Mouse (Mus musculus) limb, embryonic 10.5 days (tissue): ENCODE results near the gene Gm11492. TPM values are rescaled to one million over a fixed set of nuclear protein-coding genes. Genes with fewer than 3 reads are reported as not detected.
A peak's percentile ranks its signal among the peaks of the same experiment; 100 is the strongest.

Source experiments
- DNase-seq: peaks from one replicate; pipeline ENCODE4 v3.0.0-alpha.2; 2017; ENCODE audit warnings: low spot score
- H3K27ac ChIP-seq: fragments of 300-500 bp; sonication (generic); 2 replicates; pipeline ENCODE4 v1.5.1; 2016; ENCODE audit warnings: mild to moderate bottlenecking
- H3K27me3 ChIP-seq: fragments of 300-500 bp; sonication (generic); 2 replicates; pipeline ENCODE4 v1.6.1; 2016; ENCODE audit warnings: low read depth, mild to moderate bottlenecking; ENCODE audit not compliant: poor library complexity, severe bottlenecking
- H3K36me3 ChIP-seq: fragments of 300-500 bp; sonication (generic); 2 replicates; pipeline ENCODE4 v1.6.1; 2016; ENCODE audit warnings: mild to moderate bottlenecking, moderate library complexity
- H3K4me1 ChIP-seq: fragments of 300-500 bp; sonication (generic); 2 replicates; pipeline ENCODE4 v1.6.1; 2016
- H3K4me3 ChIP-seq: fragments of 300-500 bp; sonication (generic); 2 replicates; pipeline ENCODE4 v1.5.1; 2016; ENCODE audit warnings: mild to moderate bottlenecking, moderate library complexity
- H3K9me3 ChIP-seq: fragments of 300-500 bp; sonication (generic); replicated peaks from 2 replicates; pipeline ENCODE4 v1.6.1; 2016; ENCODE audit warnings: mild to moderate bottlenecking
- WGBS: fragments of 180-500 bp; shearing (Covaris S2); methylation state at CpG from one replicate; pipeline ENCODE4 v1.1.7; 2016; 5-methylcytosine and 5-hydroxymethylcytosine counted together
- polyA plus RNA-seq: library from polyadenylated mRNA; unstranded; fragments of >200 nt; fragmentation: Nextera tagmentation; extraction: Ambion mirVana; gene quantifications from 2 replicates; pipeline ENCODE4 v1.2.1, GENCODE M21; 2016

Gene Gm11492
- polyA plus RNA-seq, 1 experiment from 2014 or later = not detected

DNA sequence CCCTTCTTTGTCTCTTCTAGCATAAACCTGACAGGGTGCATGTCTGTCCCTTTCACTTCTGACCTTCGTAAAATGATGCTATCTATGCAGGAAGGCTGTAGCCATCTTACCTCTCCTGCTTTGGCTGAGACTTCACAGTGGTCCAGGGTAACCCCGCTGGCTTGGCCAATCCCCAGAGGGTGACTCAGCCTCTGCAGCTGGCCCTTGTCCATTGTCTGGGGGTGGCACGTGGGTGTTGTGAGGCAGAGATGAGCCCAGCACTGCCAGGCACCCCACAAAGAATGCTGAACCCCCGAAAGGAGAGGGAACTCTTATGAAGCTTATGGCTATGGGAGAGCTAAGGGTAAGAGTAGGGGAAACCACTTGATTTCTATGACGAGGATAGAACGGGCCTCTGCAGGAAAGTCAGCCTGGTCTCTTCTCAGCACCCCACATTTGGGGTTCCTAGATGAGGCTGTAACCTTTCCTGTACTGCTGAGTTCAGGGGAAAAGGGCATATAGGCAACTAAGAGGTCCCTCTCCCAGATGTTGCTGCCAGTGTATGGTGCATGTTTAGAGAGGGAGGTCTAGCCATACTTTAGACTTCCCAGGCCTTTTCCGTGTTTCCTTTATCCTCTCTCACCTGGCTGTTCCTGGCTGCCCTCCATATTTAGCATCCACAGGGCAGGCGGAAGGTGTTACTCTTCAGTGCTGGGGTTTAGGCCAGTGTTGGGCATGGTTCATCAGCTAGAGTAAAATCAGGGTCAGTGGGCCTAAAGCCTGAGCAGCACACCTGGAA, 15.7 kb downstream of the Gm11492 start:
- Histone ChIP-seq H3K27me3 (peaks cover 28% of the 10 kb centered on the region), H3K36me3 (no peaks in the 10 kb centered on the region), H3K9me3 (no peaks in the 10 kb centered on the region), H3K4me1 (peaks cover 27% of the 10 kb centered on the region), H3K4me3 (no peak overlapping the region), H3K27ac (no peak overlapping the region)
- 83% methylated on average over 8 of the region's 8 CpGs for WGBS
- DNase-seq = no peak

DNA sequence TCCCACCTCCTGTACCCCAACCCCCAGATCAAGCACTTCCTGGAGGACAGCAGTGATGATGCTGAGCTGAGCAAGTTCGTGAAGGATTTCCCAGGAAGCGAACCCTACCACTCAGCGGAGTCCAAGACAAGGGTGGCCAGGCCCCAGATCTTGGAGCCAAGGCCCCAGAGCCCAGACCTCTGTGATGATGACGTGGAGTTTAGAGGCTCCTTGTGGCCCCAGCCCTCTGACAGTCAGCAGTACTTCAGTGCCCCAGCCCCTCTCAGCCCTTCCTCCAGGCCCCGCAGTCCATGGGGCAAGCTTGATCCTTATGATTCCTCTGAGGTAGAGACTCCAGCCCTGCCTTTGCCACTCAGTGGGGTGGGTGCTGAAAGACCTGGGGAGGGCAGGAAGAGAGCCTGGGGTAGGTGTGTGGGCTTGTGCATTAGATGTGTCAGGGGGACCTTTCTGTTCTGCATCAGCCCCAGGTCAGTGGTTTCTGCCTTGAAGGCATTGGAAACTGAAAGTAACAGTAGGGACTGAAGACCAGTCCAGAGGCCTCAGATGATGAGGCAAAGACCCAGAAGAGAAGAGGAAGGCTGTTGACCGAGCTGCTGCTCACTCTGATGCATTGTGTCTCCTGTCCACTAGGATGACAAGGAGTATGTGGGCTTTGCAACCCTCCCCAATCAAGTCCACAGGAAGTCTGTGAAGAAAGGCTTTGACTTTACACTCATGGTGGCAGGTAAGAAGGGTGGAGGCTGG, 17.0 kb downstream of the Gm11492 start:
- 85% methylated on average over 6 of the region's 6 CpGs for WGBS
- H3K27ac ChIP-seq = no peak overlapping the region
- H3K4me3 ChIP-seq = no peak overlapping the region
- H3K9me3 ChIP-seq = no peaks in the 10 kb centered on the region
- H3K36me3 ChIP-seq = no peaks in the 10 kb centered on the region
- DNase-seq = no peak
- H3K27me3 ChIP-seq = peaks cover 22% of the 10 kb centered on the region; the same call in 1 of the 2 replicates
- H3K4me1 ChIP-seq = peaks cover 16% of the 10 kb centered on the region

DNA sequence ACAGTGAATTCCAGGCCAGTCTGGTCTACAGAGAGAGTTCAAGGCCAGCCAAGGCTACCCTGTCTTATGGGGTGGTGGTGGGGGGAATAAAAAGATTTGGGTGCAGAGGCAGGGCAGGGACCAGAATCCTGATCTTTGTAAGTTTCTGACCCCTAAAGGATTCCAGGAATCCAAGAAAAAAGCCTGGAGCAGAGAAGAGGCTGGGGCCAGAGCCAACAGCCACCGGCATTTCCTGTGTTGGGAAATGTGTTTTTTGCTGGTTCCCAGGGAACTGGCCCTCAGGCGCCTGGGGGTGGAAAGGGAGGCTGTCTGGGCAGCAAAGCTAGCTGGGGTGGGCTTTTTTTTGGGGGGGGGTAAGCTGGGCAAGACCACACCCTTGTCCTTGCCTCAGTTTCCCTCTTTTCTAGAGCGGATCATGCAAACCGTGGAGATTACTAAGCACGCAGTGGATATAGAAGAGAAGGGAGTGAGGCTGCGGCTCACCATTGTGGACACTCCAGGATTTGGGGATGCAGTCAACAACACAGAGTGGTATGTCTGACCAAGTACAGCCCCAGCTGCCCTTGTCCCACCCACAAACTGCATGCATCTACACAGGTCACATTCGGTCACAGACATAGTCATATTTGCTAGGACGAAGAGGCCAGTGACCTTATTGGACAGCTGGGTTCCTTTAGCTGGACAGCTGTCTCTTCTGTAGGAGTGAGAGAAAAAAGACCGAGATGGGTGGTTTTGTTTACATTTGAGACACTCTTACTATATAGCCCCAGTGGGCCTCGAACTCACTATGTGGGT, 18.5 kb downstream of the Gm11492 start:
- peaks cover 13% of the 10 kb centered on the region; the same call in 1 of the 2 replicates for H3K27me3 ChIP-seq
- no peak overlapping the region for H3K4me3 ChIP-seq
- H3K27ac ChIP-seq = no peak overlapping the region
- H3K4me1 ChIP-seq = peaks cover 17% of the 10 kb centered on the region
- no peaks in the 10 kb centered on the region for H3K36me3 ChIP-seq
- no peaks in the 10 kb centered on the region for H3K9me3 ChIP-seq
- 89% methylated on average over 10 of the region's 10 CpGs for WGBS
- no peak for DNase-seq

DNA sequence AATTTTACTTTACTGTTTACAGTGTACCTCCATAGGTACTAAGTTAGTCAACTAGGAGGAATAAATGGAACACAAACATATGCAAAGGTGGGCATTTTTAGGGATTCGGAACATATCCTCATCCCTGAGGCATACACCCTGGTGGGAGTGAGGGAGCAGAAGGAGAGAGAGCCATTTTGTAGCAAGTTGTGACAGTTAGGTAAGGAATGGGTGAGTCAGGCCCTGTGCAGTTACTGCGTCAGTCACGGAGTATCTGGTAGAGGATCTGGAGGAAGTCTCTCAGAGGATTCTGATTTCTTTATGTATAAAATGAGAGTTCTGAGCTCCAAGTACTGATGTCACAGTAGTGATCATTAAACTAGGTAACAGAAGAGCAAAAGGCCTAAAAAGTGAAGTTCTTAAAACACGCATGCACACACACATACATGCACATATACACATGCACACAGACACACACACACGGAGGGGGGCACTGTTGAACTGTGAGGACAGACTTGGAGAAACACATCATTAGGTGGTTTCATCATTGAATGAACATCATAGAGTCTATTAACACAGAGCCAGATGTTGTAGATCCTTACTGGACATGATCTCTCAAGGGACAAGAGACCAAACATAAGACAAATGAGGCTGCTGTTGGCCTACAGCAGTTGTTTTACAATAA, 20.9 kb downstream of the Gm11492 start:
- Histone ChIP-seq H3K36me3 (no peaks in the 10 kb centered on the region), H3K4me1 (peaks cover 29% of the 10 kb centered on the region), H3K27ac (no peak overlapping the region), H3K4me3 (no peak overlapping the region), H3K9me3 (no peaks in the 10 kb centered on the region), H3K27me3 (no peaks in the 10 kb centered on the region)
- DNase-seq = no peak
- WGBS = 95% methylated on average over 5 of the region's 5 CpGs

DNA sequence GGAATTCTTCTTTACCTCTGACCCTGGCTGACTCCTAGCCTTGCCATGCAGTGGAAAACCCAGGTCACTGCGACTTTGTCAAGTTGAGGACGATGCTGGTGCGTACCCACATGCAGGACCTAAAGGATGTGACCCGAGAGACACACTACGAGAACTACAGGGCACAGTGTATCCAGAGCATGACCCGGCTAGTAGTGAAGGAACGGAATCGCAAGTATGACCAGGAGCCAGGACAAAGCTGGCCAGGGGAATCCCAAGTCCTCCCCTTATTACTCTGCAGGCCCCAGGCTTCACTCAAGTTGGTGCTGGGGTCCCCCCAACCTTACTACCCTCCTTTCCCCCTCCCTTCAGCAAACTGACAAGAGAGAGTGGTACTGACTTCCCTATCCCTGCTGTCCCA, 23.2 kb downstream of the Gm11492 start:
- Histone ChIP-seq H3K4me1 (peaks cover 46% of the 10 kb centered on the region), H3K9me3 (no peaks in the 10 kb centered on the region), H3K4me3 (peak overlapping the region; percentile 80; the same call in 1 of the 2 replicates), H3K27me3 (no peaks in the 10 kb centered on the region), H3K27ac (no peak overlapping the region), H3K36me3 (peaks cover 12% of the 10 kb centered on the region)
- WGBS = 89% methylated on average over 8 of the region's 8 CpGs
- no peak for DNase-seq

DNA sequence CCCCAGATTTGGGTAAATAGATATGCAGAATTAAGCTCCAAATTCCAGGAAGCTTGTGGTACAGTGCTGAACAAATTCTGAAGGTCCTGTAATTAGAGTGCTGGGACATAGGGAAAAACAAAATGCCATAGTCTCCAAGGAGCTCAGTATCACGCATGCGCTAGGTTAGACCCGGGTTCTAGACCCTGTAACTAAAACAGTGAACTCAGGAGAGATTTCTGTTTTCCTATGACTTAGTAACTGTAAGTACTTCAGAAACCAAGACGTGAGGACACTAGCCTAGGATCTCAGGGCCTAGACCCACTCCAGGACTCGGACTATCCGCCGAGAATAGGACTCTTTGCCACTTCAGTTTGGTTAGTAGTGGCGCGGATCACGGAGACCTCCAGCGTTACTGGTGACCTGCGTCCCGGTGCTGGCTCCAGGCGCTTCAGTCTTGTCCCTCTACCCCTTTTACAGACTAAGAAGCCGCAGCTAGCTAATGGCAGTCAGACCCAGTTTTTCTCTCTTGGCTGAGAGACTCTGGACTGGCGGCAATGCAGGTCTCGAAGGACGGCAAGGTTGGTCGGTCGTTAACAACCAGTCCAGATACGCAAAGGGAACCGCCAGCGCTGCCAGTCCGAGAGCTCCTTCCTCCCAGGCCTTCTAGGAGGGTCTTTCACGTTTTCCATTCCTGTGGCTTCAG, 24.5 kb downstream of the Gm11492 start:
- no peaks in the 10 kb centered on the region for H3K27me3 ChIP-seq
- DNase-seq = peak; percentile 63
- peaks cover 19% of the 10 kb centered on the region for H3K36me3 ChIP-seq
- 3% methylated on average over 25 of the region's 25 CpGs for WGBS
- peaks cover 60% of the 10 kb centered on the region for H3K4me1 ChIP-seq
- H3K27ac ChIP-seq = peak overlapping the region; percentile 92
- peak overlapping the region; percentile 80 for H3K4me3 ChIP-seq
- no peaks in the 10 kb centered on the region for H3K9me3 ChIP-seq

DNA sequence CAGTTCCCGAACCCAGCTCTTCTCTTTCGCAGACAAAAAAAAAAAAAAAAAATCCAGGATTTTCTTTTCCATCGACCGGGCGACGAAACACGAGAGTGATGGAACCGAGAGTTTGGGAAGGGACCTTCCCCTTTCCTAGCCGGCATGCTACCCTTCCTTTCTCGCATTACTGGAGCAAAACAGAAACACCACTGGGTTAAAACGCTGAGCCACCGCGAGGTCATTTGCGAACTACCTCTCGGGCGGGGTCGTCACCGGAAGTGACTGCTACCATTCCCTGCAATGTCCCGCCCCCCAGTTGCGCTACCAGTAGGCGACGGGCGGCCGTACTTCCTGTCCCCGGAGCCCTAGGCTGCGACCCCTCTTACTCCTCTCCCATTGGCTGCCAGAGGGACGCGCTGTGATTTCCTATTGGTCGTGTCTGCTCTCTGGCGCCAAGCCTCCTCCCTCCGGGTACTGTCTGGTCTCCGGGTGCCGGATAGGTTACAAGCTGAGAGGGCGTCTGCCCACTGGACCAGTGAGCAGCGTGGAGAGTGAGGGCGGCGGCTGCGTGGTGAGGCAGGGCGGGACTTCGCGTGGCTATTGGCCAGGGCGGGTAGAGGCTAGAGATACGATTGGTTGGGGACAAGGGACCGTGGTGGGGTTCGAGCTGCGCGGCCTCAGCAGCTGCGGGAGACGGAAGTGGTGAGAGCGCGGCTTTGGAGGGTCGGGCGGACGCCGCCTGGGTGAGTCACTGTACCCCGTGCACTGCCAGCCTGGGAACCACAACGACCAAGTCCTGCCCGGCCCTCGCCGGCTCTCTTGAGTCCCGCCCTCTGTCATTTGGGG, 25.3 kb downstream of the Gm11492 start, which contains the start of gene Mtmr4:
Gene Mtmr4 (plus strand): TSS at position 637 of the 828 bp plus-strand sequence.
- peak; percentile 98 for DNase-seq
- Histone ChIP-seq H3K4me3 (peak within 1 kb of the TSS; percentile 80), H3K9me3 (no peaks in the 10 kb centered on the region), H3K4me1 (peaks cover 67% of the 10 kb centered on the region), H3K27ac (peak within 1 kb of the TSS; percentile 92), H3K27me3 (no peaks in the 10 kb centered on the region), H3K36me3 (peaks cover 22% of the 10 kb centered on the region)
- under 1% methylated on average over 61 of the region's 61 CpGs for WGBS

DNA sequence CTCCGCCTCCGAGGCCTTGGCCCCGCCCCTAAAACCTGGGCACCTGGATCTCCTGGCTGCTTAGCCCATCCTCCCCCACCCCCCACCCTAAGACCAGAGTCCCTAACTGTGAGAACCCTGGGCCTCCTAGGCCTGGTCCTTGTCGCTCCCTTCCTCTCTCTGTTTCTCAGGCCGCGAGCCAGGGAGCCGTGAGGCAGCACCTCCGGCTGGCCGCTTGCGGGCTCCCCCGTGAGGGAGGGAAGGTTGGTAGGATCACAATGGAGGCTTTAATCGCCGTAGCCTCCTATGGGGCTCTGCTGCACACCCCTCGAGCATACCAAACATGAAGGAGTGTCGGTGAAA, 25.9 kb downstream of the Gm11492 start:
- Histone ChIP-seq H3K9me3 (no peaks in the 10 kb centered on the region), H3K27ac (peak overlapping the region; percentile 92), H3K27me3 (no peaks in the 10 kb centered on the region), H3K4me3 (peak overlapping the region; percentile 80), H3K4me1 (peaks cover 73% of the 10 kb centered on the region), H3K36me3 (peaks cover 28% of the 10 kb centered on the region)
- 0% methylated on average over 15 of the region's 15 CpGs for WGBS
- no peak for DNase-seq

DNA sequence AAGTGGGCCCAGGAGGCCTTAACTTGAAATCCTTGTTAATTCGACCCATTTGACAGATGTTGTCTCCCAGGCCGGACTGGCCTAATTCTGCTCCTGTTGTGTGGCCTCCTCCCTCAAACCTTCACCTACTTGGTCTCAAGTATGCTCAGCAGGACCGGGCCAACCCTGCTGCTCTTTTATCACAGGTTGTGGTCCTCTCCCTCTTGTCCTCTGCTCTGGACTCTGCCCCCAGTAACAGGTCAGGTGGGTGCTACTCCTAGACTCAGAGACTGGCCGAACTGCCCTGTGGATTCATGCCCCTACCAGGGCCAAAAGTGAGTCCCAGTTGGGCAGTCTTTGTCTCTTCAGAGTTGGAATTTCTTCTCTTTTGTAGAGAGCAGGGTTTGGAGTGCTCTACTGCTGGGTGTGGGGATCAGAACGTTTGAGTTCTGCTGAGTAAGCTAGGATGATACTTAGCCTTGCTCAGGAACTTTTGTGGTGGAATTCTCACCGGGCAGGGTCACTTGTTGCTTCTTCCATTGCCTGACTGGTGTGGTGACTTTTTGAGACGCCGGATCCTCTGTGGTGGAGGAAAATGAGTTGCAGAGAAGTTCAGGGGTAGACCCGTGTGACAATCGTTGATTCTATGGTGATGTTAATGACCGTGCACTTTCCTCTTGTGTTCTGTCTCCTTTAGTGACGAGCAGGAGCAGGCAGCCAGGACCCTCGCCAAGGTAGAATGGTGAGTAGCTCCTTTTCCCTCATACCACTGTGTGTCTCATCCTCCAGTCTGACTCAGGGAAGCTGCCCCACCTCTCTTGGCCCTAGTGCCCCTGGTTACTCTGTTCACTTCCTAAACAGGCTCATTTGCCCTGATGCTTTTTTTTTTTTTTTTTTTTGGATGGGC, 26.5 kb downstream of the Gm11492 start:
- peaks cover 74% of the 10 kb centered on the region for H3K4me1 ChIP-seq
- no peak for DNase-seq
- H3K9me3 ChIP-seq = no peaks in the 10 kb centered on the region
- peak overlapping the region; percentile 92 for H3K27ac ChIP-seq
- 42% methylated on average over 13 of the region's 13 CpGs for WGBS
- peak overlapping the region; percentile 80 for H3K4me3 ChIP-seq
- H3K36me3 ChIP-seq = peaks cover 35% of the 10 kb centered on the region
- no peaks in the 10 kb centered on the region for H3K27me3 ChIP-seq

DNA sequence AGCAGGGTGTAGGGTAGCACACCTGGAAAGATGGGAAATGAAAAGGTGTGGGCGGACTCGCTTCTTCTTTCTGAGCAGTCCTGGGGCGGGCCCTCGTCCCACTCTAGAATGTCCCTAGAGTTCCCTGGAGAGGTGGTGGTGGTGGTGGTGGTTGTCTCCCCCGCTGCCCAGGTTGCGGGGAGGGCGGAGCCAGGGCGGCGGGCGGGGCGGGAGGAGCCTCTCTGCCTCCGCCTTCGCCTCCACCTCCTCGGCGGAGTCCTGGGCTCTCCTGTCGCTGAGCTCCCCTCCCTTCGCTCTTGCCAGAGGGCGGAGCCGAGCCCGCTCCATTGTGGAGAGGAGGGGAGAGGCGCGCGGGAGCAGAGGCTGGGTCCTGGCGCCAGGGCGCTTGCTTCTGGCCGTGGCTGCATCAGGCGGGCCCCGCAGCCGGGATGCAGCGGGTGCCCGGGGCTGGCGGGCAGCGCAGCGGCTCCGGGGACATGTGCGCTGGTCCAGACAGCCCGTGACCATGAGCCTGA, 28.9 kb downstream of the Gm11492 start:
- peak overlapping the region; percentile 80 for H3K4me3 ChIP-seq
- H3K27ac ChIP-seq = peak overlapping the region; percentile 94
- DNase-seq = peak; percentile 87
- WGBS = 2% methylated on average over 25 of the region's 37 CpGs
- H3K27me3 ChIP-seq = no peaks in the 10 kb centered on the region
- no peaks in the 10 kb centered on the region for H3K9me3 ChIP-seq
- peaks cover 59% of the 10 kb centered on the region for H3K36me3 ChIP-seq
- peaks cover 56% of the 10 kb centered on the region for H3K4me1 ChIP-seq
